Mouse (Mus musculus) heart, adult 9 months (tissue): ENCODE results near the gene Pik3r4.
"Not testable (repeated sequence)": the region's sequence is repeated elsewhere in the genome, so short reads cannot be mapped to it uniquely, and the experiment has no call there.

Experiments
- DNase-seq, 2 experiments: peaks; one replicate each; pipeline ENCODE4 v3.0.0; 2022; ENCODE audit warnings: low spot score in 2 of 2

The Pik3r4 gene

GRCm38 (mm10) chr9:105642460-105643371 lies at the start of gene Pik3r4:
TSS of gene Pik3r4 (plus strand) at chr9:105642978.
- DNase-seq = peak; percentile 90 to 91

GRCm38 (mm10) chr9:105598906-105599305 lies 43.9 kb upstream of the Pik3r4 start:
- no peak for DNase-seq

GRCm38 (mm10) chr9:105611980-105612771 lies 30.6 kb upstream of the Pik3r4 start:
- DNase-seq = peak; percentile 16 to 21

- peak in 1 of 2 experiments; percentile 3 for DNase-seq
Measured at GRCm38 (mm10) chr9:105612919-105613318, 29.9 kb upstream of the Pik3r4 start.

- DNase-seq = no peak
Measured at GRCm38 (mm10) chr9:105615952-105616351, 26.8 kb upstream of the Pik3r4 start.

- peak in 1 of 2 experiments; percentile 13 for DNase-seq
Measured at GRCm38 (mm10) chr9:105617274-105617673, 25.5 kb upstream of the Pik3r4 start.

GRCm38 (mm10) chr9:105633961-105634360 lies 8.8 kb upstream of the Pik3r4 start:
- DNase-seq = no peak

- DNase-seq = not testable (repeated sequence)
Measured at GRCm38 (mm10) chr9:105641377-105641776, 1.4 kb upstream of the Pik3r4 start.

- DNase-seq = no peak
Measured at GRCm38 (mm10) chr9:105656189-105656588, 13.4 kb downstream of the Pik3r4 start.

- no peak for DNase-seq
Measured at GRCm38 (mm10) chr9:105658216-105658615, 15.4 kb downstream of the Pik3r4 start.

- DNase-seq = no peak
Measured at GRCm38 (mm10) chr9:105659877-105660276, 17.1 kb downstream of the Pik3r4 start.

GRCm38 (mm10) chr9:105665269-105665668 lies 22.5 kb downstream of the Pik3r4 start:
- no peak for DNase-seq

GRCm38 (mm10) chr9:105670916-105671315 lies 28.1 kb downstream of the Pik3r4 start:
- no peak for DNase-seq

- DNase-seq = no peak
Measured at GRCm38 (mm10) chr9:105672032-105672431, 29.3 kb downstream of the Pik3r4 start.

GRCm38 (mm10) chr9:105675941-105676340 lies 33.2 kb downstream of the Pik3r4 start:
- no peak for DNase-seq

- no peak for DNase-seq
Measured at GRCm38 (mm10) chr9:105681386-105681785, 38.6 kb downstream of the Pik3r4 start.

- DNase-seq = no peak
Measured at GRCm38 (mm10) chr9:105684549-105685165, 41.9 kb downstream of the Pik3r4 start.

- no peak for DNase-seq
Measured at GRCm38 (mm10) chr9:105689485-105689884, 46.7 kb downstream of the Pik3r4 start.

- no peak for DNase-seq
Measured at GRCm38 (mm10) chr9:105692472-105692871, 49.7 kb downstream of the Pik3r4 start.

- DNase-seq = no peak
Measured at GRCm38 (mm10) chr9:105693056-105693455, 50.3 kb downstream of the Pik3r4 start.

GRCm38 (mm10) chr9:105693854-105694253 lies 51.1 kb downstream of the Pik3r4 start:
- DNase-seq = peak; percentile 35 to 72
